Mouse (Mus musculus): ENCODE data around the gene Mark2. TPM values are rescaled to one million over a fixed set of nuclear protein-coding genes. Genes with fewer than 3 reads are reported as not detected.

The Mark2 gene
- polyA plus RNA-seq, 1 experiment: 38.5 TPM

- Histone ChIP-seq H3K4me3 (ENCODE audit: insufficient read depth, low read length) (no peak overlapping the region), H3K4me1 (ENCODE audit: control insufficient read depth, insufficient read depth, low read length) (peaks cover 14% of the 10 kb centered on the region), H3K27ac (ENCODE audit: insufficient read depth, low read length) (peak overlapping the region; percentile 13)
- TF ChIP-seq CTCF (IDR thresholded peaks at IDR 0.05; ENCODE audit: borderline replicate concordance, insufficient read depth, low read length): no peak
- no peak for TF ChIP-seq POLR2A (IDR thresholded peaks at IDR 0.05; ENCODE audit: low read depth, low read length)
Measured at GRCm38 (mm10) chr19:7311306-7311705, 30.4 kb downstream of the Mark2 start.

- TF ChIP-seq CTCF (IDR thresholded peaks at IDR 0.05; ENCODE audit: borderline replicate concordance, insufficient read depth, low read length) (no peak), POLR2A (IDR thresholded peaks at IDR 0.05; ENCODE audit: low read depth, low read length) (no peak)
- Histone ChIP-seq H3K4me1 (ENCODE audit: control insufficient read depth, insufficient read depth, low read length) (peaks cover 14% of the 10 kb centered on the region), H3K4me3 (ENCODE audit: insufficient read depth, low read length) (no peak overlapping the region), H3K27ac (ENCODE audit: insufficient read depth, low read length) (peak overlapping the region; percentile 13)
Measured at GRCm38 (mm10) chr19:7310704-7311103, 31.0 kb downstream of the Mark2 start.

GRCm38 (mm10) chr19:7309738-7310330, 31.8 kb downstream of the Mark2 start:
- H3K4me1 ChIP-seq (ENCODE audit: control insufficient read depth, insufficient read depth, low read length): peaks cover 13% of the 10 kb centered on the region
- H3K27ac ChIP-seq (ENCODE audit: insufficient read depth, low read length): no peak overlapping the region
- TF ChIP-seq POLR2A (IDR thresholded peaks at IDR 0.05; ENCODE audit: low read depth, low read length): no peak
- no peak for TF ChIP-seq CTCF (IDR thresholded peaks at IDR 0.05; ENCODE audit: borderline replicate concordance, insufficient read depth, low read length)
- H3K4me3 ChIP-seq (ENCODE audit: insufficient read depth, low read length): no peak overlapping the region

GRCm38 (mm10) chr19:7307995-7308770, 33.5 kb downstream of the Mark2 start:
- no peak overlapping the region for H3K4me3 ChIP-seq (ENCODE audit: insufficient read depth, low read length)
- no peak overlapping the region for H3K27ac ChIP-seq (ENCODE audit: insufficient read depth, low read length)
- peaks cover 16% of the 10 kb centered on the region for H3K4me1 ChIP-seq (ENCODE audit: control insufficient read depth, insufficient read depth, low read length)
- no peak for TF ChIP-seq POLR2A (IDR thresholded peaks at IDR 0.05; ENCODE audit: low read depth, low read length)
- no peak for TF ChIP-seq CTCF (IDR thresholded peaks at IDR 0.05; ENCODE audit: borderline replicate concordance, insufficient read depth, low read length)

DNA sequence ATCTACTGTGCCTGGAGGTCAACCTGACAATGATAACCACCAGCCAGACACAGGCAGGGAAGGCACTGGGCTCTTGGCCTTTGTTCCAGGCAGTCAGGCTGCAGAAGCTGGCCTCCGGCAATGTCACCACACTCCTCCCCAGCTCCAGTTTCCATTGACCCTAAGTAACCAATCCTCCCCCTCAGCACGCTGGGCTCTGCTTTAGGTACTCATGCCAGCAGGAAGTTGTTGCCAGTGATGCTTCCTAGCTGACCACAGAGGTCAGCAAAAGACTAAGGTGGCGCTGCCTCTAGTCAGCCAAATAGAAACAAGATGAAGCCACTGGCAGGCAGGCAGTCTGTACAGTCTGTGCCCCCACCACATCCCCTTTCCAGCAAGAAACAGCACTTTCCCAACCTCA, 34.7 kb downstream of the Mark2 start:
- Histone ChIP-seq H3K4me1 (ENCODE audit: control insufficient read depth, insufficient read depth, low read length) (peaks cover 24% of the 10 kb centered on the region), H3K27ac (ENCODE audit: insufficient read depth, low read length) (no peak overlapping the region), H3K4me3 (ENCODE audit: insufficient read depth, low read length) (no peak overlapping the region)
- no peak for TF ChIP-seq POLR2A (IDR thresholded peaks at IDR 0.05; ENCODE audit: low read depth, low read length)
- TF ChIP-seq CTCF (IDR thresholded peaks at IDR 0.05; ENCODE audit: borderline replicate concordance, insufficient read depth, low read length): no peak

DNA sequence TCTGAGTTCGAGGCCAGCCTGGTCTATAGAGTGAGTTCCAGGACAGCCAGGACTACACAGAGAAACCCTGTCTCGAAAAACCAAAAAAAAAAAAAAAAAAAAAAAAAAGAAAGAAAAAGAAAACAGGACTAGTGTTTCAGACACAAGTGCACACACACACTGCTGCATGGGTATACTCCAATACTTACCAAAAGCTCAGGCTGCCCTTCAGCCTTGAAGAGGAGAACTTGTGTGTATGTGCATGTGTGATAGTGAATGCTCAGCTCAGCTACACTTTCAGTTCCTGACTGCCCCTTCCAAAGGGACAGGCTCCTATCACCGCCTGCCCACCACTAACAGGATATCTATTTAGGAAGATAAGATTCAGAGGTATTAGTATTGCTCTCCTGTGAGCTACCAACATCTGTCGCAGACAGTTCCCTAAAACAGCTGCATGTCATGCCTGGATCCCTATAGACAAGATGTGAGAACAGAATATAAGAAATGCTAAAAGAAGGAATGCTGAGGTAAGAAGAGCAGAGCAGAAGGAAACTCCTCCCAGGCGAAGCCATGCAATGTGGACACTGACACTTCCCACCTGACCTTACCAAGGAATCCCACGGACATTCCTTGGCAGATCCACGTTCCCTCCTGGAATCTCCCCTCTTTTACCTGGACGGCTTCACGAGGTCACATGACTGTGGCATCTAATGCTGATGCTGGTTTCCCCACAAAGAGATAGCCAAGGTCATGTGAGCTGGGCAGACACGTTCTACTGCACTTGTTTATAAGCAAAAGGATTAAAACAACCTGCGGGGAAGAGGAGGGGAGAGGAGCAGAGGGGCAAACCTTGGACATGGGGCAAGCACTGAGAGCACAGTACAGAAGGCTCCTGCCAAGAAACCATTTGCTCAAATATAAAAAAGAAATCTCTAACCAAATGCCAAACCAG, 36.0 kb downstream of the Mark2 start:
- H3K27ac ChIP-seq (ENCODE audit: insufficient read depth, low read length): no peak overlapping the region
- H3K4me3 ChIP-seq (ENCODE audit: insufficient read depth, low read length): no peak overlapping the region
- TF ChIP-seq POLR2A (IDR thresholded peaks at IDR 0.05; ENCODE audit: low read depth, low read length): no peak
- TF ChIP-seq CTCF (IDR thresholded peaks at IDR 0.05; ENCODE audit: borderline replicate concordance, insufficient read depth, low read length): no peak
- H3K4me1 ChIP-seq (ENCODE audit: control insufficient read depth, insufficient read depth, low read length): peaks cover 27% of the 10 kb centered on the region

GRCm38 (mm10) chr19:7304801-7305200, 36.9 kb downstream of the Mark2 start:
- TF ChIP-seq POLR2A (IDR thresholded peaks at IDR 0.05; ENCODE audit: low read depth, low read length) (no peak), CTCF (IDR thresholded peaks at IDR 0.05; ENCODE audit: borderline replicate concordance, insufficient read depth, low read length) (no peak)

DNA sequence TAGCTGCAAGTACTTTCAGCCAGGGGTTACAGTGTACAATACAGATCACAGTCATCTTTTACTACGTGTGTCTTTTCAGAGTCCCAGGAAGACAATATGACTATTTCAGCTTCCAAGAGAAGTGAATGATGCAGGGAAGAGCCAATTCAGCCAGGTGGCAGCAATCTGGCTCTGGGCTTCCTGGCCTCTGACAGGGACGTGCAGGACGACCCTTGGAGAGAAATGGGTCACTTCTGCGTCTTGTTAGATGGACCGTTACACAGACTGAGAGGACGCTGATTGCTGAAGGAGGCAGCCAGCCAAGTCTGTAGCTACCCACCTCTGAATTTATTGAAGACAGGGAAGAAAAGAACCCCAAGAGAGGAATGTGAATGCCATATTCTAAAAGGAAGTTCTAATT, 37.9 kb downstream of the Mark2 start:
- no peak overlapping the region for H3K27ac ChIP-seq (ENCODE audit: insufficient read depth, low read length)
- TF ChIP-seq POLR2A (IDR thresholded peaks at IDR 0.05; ENCODE audit: low read depth, low read length) (no peak), CTCF (IDR thresholded peaks at IDR 0.05; ENCODE audit: borderline replicate concordance, insufficient read depth, low read length) (no peak)

More at GRCm38 (mm10) chr19:7304801-7305200, 36.9 kb downstream of the Mark2 start:
- no peak overlapping the region for H3K4me3 ChIP-seq (ENCODE audit: insufficient read depth, low read length)
- peaks cover 26% of the 10 kb centered on the region for H3K4me1 ChIP-seq (ENCODE audit: control insufficient read depth, insufficient read depth, low read length)
- peak overlapping the region; percentile 16; the same call in 1 of the 2 replicates for H3K27ac ChIP-seq (ENCODE audit: insufficient read depth, low read length)

GRCm38 (mm10) chr19:7302493-7302797, 39.2 kb downstream of the Mark2 start:
- no peak overlapping the region for H3K4me3 ChIP-seq (ENCODE audit: insufficient read depth, low read length)
- TF ChIP-seq POLR2A (IDR thresholded peaks at IDR 0.05; ENCODE audit: low read depth, low read length) (no peak), CTCF (IDR thresholded peaks at IDR 0.05; ENCODE audit: borderline replicate concordance, insufficient read depth, low read length) (no peak)
- peak overlapping the region; percentile 92 for H3K27ac ChIP-seq (ENCODE audit: insufficient read depth, low read length)
- H3K4me1 ChIP-seq (ENCODE audit: control insufficient read depth, insufficient read depth, low read length): peaks cover 22% of the 10 kb centered on the region

More for the DNA sequence above, 37.9 kb downstream of the Mark2 start:
- H3K4me3 ChIP-seq (ENCODE audit: insufficient read depth, low read length): no peak overlapping the region
- peaks cover 26% of the 10 kb centered on the region for H3K4me1 ChIP-seq (ENCODE audit: control insufficient read depth, insufficient read depth, low read length)

Data from embryonic fibroblast, embryonic 13.5 days (primary cell).